Mouse (Mus musculus) T-helper 1 cell (primary cell): ENCODE data around the gene Zfp72.

Experiments
- in situ Hi-C: fragments of 300-600 bp; cut with MboI, MseI; formaldehyde crosslinking; loops from one replicate; pipeline ENCODE4 v1.15.1; 2025; ENCODE audit warnings: high pct_unique_total_duplicates

Zfp72 gene

DNA sequence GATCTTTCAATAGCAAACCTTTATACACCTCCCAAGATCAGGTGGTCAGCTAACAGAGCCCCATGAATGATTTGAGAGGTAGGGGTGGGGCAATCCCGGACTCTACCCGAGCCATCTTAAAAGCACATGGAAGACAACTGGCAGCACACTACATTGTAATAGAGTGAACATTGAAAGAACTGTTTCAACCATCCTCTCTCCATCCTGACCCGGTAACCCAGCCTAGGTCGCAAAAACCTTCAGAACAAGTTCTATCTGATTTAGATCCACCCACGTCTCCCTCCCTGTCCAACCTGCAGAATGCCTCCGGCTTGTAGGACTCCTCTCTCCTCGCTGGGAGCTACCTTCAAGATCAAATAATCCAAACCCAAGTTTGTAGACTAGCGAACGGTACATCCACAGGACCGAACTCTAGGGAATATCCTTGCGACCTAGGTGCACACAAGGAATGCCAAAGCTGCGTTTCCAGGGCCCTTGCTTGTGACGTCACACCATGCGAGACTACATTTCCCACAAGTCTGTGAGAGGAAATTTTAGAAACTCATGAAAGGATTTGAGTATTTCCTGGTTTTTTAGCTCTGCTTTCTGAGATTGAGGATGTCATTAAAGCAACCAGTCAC, at the start of gene Zfp72:
Gene Zfp72 (minus strand): TSS at position 466 of the 620 bp plus-strand sequence.
- in situ Hi-C loops, result no loop called here

- in situ Hi-C loops, result no loop called here
These were observed 49.3 kb upstream of the Zfp72 start for GRCm38 (mm10) chr13:74439895-74440294.

DNA sequence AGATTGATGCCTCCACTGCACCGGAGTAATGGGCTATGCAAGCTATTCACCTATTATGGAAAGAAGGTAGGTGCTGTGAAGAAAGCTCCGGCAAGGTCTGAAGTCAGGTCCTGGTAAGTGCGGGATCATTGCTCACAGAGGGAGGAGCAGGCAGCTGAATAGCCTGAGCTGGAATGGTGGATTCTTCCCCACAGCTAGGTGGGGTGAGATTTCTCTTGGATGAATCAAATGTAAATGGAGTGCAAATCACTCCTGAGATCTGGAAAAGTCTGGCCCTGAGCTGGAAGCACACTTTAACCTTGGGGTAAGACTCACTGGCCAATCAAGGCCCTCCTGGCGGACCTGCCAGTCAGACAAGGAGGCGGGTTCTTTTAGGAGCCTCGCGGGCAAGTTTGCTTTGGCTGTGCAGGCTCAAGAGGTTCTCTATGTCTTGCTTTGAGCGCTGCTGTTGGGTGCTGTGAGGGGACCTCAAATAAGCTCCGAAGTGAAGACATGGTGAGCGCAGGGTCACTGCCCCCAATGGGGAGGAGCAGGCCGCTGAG, 8.7 kb upstream of the Zfp72 start, which contains the start of gene Ftl1-ps1:
Gene Ftl1-ps1 (plus strand): TSS at position 397 of the 542 bp plus-strand sequence.
- in situ Hi-C loops, result no loop called here

- in situ Hi-C loops, result no loop called here
These were observed 520 bp upstream of the Zfp72 start for GRCm38 (mm10) chr13:74391156-74391555.

DNA sequence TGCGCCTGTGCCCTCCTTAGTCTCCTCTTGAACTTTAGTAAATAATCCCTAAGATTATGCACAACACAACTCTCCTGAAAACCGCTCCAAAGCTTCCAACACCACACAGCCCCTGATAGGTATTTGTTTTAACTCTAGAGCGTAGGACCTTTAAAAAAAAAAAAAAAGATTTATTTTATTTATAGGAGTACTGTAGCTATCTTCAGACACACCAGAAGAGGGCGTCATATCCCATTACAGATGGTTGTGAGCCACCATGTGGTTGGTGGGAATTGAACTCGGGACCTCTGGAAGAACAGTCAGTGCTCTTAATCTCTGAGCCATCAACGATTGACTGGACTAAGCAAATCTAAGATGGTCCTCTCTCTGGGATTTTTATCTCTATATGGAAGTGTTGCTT, 906 bp downstream of the Zfp72 start:
- in situ Hi-C loops, result no loop called here

DNA sequence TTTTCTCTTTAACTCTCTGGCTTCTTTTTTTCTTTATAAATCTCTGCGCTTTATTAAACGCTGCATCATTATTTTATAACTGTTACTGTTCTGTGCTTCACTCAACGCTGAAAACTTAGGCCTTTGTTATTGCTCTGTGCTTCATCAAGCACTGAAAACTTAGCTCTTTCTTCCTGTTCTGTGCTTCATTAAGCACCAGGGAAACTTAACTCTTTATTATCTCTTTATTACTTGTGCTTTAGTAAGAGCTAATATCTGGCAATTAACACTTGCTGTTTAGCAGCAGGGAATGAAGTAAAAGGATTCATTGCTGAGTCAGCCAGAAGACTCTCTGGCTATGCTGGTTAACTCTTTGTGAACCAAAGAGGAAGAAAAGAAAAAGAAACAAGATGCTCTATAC, 8.3 kb downstream of the Zfp72 start:
- in situ Hi-C loops, result no loop called here

GRCm38 (mm10) chr13:74381533-74382276, 8.9 kb downstream of the Zfp72 start:
- in situ Hi-C loops, result no loop called here

DNA sequence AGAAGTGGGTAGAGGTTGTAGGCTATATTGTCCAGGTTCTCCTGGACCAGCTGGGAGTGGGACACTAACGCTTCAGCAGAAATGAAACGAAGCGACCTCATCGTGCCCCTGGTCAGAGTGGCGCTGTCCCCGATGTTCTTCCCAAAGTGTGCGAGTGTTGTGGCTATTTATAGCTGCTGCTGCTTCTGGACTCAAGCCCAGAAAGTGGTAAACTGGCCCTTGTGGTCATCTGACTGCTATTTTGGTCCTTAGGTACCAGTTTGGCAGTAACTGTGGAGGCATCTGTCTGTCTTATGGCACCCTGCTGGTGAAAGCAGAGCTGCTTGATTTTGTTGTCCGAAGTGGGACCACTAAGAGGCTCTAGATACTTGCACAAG, 26.8 kb downstream of the Zfp72 start, which contains the start of gene Lrrc14b:
Gene Lrrc14b (minus strand): TSS at position 147 of the 377 bp plus-strand sequence.
- in situ Hi-C loops, result no loop called here

GRCm38 (mm10) chr13:74363176-74363858, 27.3 kb downstream of the Zfp72 start:
- in situ Hi-C loops, result no loop called here

GRCm38 (mm10) chr13:74362218-74362617, 28.4 kb downstream of the Zfp72 start:
- in situ Hi-C loops, result no loop called here

- in situ Hi-C loops, result no loop called here
These were observed 34.1 kb downstream of the Zfp72 start for GRCm38 (mm10) chr13:74356491-74356890.

DNA sequence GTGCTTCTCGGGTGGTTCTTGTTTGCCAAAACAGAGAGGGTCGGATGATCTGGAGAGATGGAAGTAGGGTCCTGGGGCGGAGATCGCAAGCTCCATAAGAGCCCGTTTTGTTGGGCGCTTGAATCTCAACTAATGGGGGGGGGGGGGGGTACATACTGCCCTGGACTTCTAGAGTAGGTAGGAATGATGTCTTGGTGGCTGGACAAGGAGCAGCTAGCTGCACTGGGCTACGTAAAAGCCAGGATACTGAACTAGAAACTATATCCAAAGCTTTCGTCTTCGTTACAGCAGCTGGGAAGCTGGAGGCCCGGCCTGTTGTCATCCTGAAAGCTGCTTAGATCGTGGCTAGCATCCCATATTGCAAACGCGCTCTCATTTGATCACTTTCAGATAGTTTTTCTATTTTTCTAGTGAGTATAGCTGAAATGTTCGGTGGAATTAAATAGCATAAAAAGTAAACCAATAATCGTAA, 40.2 kb downstream of the Zfp72 start:
- in situ Hi-C loops, result loop anchor here (5.0 kb wide), 1 partner anchor 172 kb away; no protein-coding TSS in a partner anchor

GRCm38 (mm10) chr13:74349566-74350434, 40.8 kb downstream of the Zfp72 start, which contains the start of the genes Sdha and Ccdc127:
Sdha (minus strand) TSS chr13:74350280.
Ccdc127 (plus strand) TSS chr13:74350309.
- in situ Hi-C loops, result loop anchor here (5.0 kb wide), 1 partner anchor 173 kb away; no protein-coding TSS in a partner anchor

GRCm38 (mm10) chr13:74341036-74341435, 49.6 kb downstream of the Zfp72 start:
- in situ Hi-C loops, result no loop called here

DNA sequence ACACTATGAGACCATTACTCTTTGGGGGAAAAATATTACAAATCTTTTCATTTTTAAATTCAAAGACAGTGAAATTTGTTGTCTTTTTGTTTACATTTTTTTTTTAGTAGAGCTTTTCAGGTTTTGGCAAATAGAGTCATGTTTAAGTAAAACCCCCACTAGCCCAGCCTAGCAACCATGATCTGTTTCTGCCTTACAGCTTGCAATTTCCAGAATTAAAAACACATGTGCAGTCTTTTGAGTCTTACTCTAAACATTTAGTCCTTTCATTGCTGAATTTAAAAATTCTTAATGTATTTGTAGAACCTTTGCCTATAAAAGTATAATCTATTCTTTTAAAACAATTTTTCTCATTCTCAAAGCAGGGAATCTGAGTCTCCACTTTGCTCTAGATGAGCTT, 61.3 kb downstream of the Zfp72 start:
- in situ Hi-C loops, result loop anchor here (10.0 kb wide), 1 partner anchor 155 kb away; no protein-coding TSS in a partner anchor
